Mouse (Mus musculus): ENCODE measurements around the gene Fry. TPM values are rescaled to one million over a fixed set of nuclear protein-coding genes. Genes with fewer than 3 reads are reported as not detected.

Gene Fry
- polyA plus RNA-seq, 1 experiment: 2.1 TPM

GRCm38 (mm10) chr5:150178194-150178801 lies 59.9 kb downstream of the Fry start:
- no peaks in the 10 kb centered on the region for H3K36me3 ChIP-seq (ENCODE audit: control insufficient read depth, insufficient read depth)
- TF ChIP-seq TCF12 (IDR thresholded peaks at IDR 0.05; ENCODE audit: insufficient read depth, poor library complexity, severe bottlenecking) (no peak), USF1 (IDR thresholded peaks at IDR 0.05; ENCODE audit: low read depth) (no peak), POLR2AphosphoS2 (IDR thresholded peaks at IDR 0.05; ENCODE audit: insufficient read length, low read depth) (no peak), POLR2A (IDR thresholded peaks at IDR 0.05; ENCODE audit: insufficient read length, low read depth) (no peak), E2F4 (IDR thresholded peaks at IDR 0.05; ENCODE audit: insufficient read depth) (no peak), REST (IDR thresholded peaks at IDR 0.05; ENCODE audit: insufficient read depth, insufficient read length) (no peak), MYOD1 (IDR thresholded peaks at IDR 0.05; ENCODE audit: control insufficient read depth in 1 of 3, insufficient read length in 2 of 3, low read depth in 2 of 3) (no peak)
- no peak overlapping the region for H3K4me3 ChIP-seq
- H3K79me2 ChIP-seq (ENCODE audit: control insufficient read depth, insufficient read depth): no peaks in the 10 kb centered on the region
- H3ac ChIP-seq (ENCODE audit: control insufficient read depth, insufficient read length): no peak overlapping the region
- no peak overlapping the region for H3K4me2 ChIP-seq (ENCODE audit: low read depth)
- H3K27me3 ChIP-seq (ENCODE audit: control insufficient read depth, insufficient read depth, insufficient read length): no peaks in the 10 kb centered on the region

GRCm38 (mm10) chr5:150180985-150181607 lies 62.7 kb downstream of the Fry start:
- no peaks in the 10 kb centered on the region for H3K36me3 ChIP-seq (ENCODE audit: control insufficient read depth, insufficient read depth)
- no peaks in the 10 kb centered on the region for H3K79me2 ChIP-seq (ENCODE audit: control insufficient read depth, insufficient read depth)
- H3ac ChIP-seq (ENCODE audit: control insufficient read depth, insufficient read length): no peak overlapping the region
- no peaks in the 10 kb centered on the region for H3K27me3 ChIP-seq (ENCODE audit: control insufficient read depth, insufficient read depth, insufficient read length)
- H3K4me2 ChIP-seq (ENCODE audit: low read depth): no peak overlapping the region
- TF ChIP-seq POLR2A (IDR thresholded peaks at IDR 0.05; ENCODE audit: insufficient read length, low read depth) (no peak), E2F4 (IDR thresholded peaks at IDR 0.05; ENCODE audit: insufficient read depth) (no peak), TCF3 (IDR thresholded peaks at IDR 0.05; ENCODE audit: insufficient read length, low read depth) (no peak), POLR2AphosphoS2 (IDR thresholded peaks at IDR 0.05; ENCODE audit: insufficient read length, low read depth) (no peak), REST (IDR thresholded peaks at IDR 0.05; ENCODE audit: insufficient read depth, insufficient read length) (no peak), SRF (IDR thresholded peaks at IDR 0.05; ENCODE audit: control insufficient read depth, insufficient read length, low read depth) (no peak), MYOG (IDR thresholded peaks at IDR 0.05; ENCODE audit: control insufficient read depth in 1 of 3, insufficient read depth in 1 of 3, insufficient read length in 2 of 3, low read depth in 2 of 3) (no peak), USF1 (IDR thresholded peaks at IDR 0.05; ENCODE audit: low read depth) (no peak), TCF12 (IDR thresholded peaks at IDR 0.05; ENCODE audit: insufficient read depth, poor library complexity, severe bottlenecking) (no peak), CEBPB (IDR thresholded peaks at IDR 0.05; ENCODE audit: insufficient read depth, poor library complexity, severe bottlenecking) (no peak), MYOD1 (IDR thresholded peaks at IDR 0.05; ENCODE audit: control insufficient read depth in 1 of 3, insufficient read length in 2 of 3, low read depth in 2 of 3) (no peak), MAX (IDR thresholded peaks at IDR 0.05; ENCODE audit: low read depth) (no peak)
- no peak overlapping the region for H3K4me3 ChIP-seq

GRCm38 (mm10) chr5:150184959-150185358 lies 66.5 kb downstream of the Fry start:
- no peaks in the 10 kb centered on the region for H3K36me3 ChIP-seq (ENCODE audit: control insufficient read depth, insufficient read depth)
- H3K4me3 ChIP-seq: no peak overlapping the region
- no peak overlapping the region for H3ac ChIP-seq (ENCODE audit: control insufficient read depth, insufficient read length)
- H3K4me2 ChIP-seq (ENCODE audit: low read depth): no peak overlapping the region
- no peaks in the 10 kb centered on the region for H3K79me2 ChIP-seq (ENCODE audit: control insufficient read depth, insufficient read depth)
- H3K27me3 ChIP-seq (ENCODE audit: control insufficient read depth, insufficient read depth, insufficient read length): no peaks in the 10 kb centered on the region
- TF ChIP-seq POLR2A (IDR thresholded peaks at IDR 0.05; ENCODE audit: insufficient read length, low read depth): no peak
- TF ChIP-seq TCF12 (IDR thresholded peaks at IDR 0.05; ENCODE audit: insufficient read depth, poor library complexity, severe bottlenecking): no peak
- TF ChIP-seq SRF (IDR thresholded peaks at IDR 0.05; ENCODE audit: control insufficient read depth, insufficient read length, low read depth): no peak
- TF ChIP-seq MAX (IDR thresholded peaks at IDR 0.05; ENCODE audit: low read depth): no peak

GRCm38 (mm10) chr5:150186121-150186520 lies 67.7 kb downstream of the Fry start:
- TF ChIP-seq SRF (IDR thresholded peaks at IDR 0.05; ENCODE audit: control insufficient read depth, insufficient read length, low read depth) (no peak), TCF3 (IDR thresholded peaks at IDR 0.05; ENCODE audit: insufficient read length, low read depth) (no peak), POLR2AphosphoS2 (IDR thresholded peaks at IDR 0.05; ENCODE audit: insufficient read length, low read depth) (no peak), MYOD1 (IDR thresholded peaks at IDR 0.05; ENCODE audit: control insufficient read depth in 1 of 3, insufficient read length in 2 of 3, low read depth in 2 of 3) (no peak), REST (IDR thresholded peaks at IDR 0.05; ENCODE audit: insufficient read depth, insufficient read length) (no peak), POLR2A (IDR thresholded peaks at IDR 0.05; ENCODE audit: insufficient read length, low read depth) (no peak), CEBPB (IDR thresholded peaks at IDR 0.05; ENCODE audit: insufficient read depth, poor library complexity, severe bottlenecking) (no peak), TCF12 (IDR thresholded peaks at IDR 0.05; ENCODE audit: insufficient read depth, poor library complexity, severe bottlenecking) (no peak), USF1 (IDR thresholded peaks at IDR 0.05; ENCODE audit: low read depth) (no peak), MAX (IDR thresholded peaks at IDR 0.05; ENCODE audit: low read depth) (no peak), MYOG (IDR thresholded peaks at IDR 0.05; ENCODE audit: control insufficient read depth in 1 of 3, insufficient read depth in 1 of 3, insufficient read length in 2 of 3, low read depth in 2 of 3) (no peak), E2F4 (IDR thresholded peaks at IDR 0.05; ENCODE audit: insufficient read depth) (no peak)
- H3K4me3 ChIP-seq: no peak overlapping the region
- H3K27me3 ChIP-seq (ENCODE audit: control insufficient read depth, insufficient read depth, insufficient read length): no peaks in the 10 kb centered on the region
- H3K36me3 ChIP-seq (ENCODE audit: control insufficient read depth, insufficient read depth): no peaks in the 10 kb centered on the region
- H3K4me2 ChIP-seq (ENCODE audit: low read depth): no peak overlapping the region
- H3K79me2 ChIP-seq (ENCODE audit: control insufficient read depth, insufficient read depth): no peaks in the 10 kb centered on the region
- H3ac ChIP-seq (ENCODE audit: control insufficient read depth, insufficient read length): no peak overlapping the region

GRCm38 (mm10) chr5:150186676-150187075 lies 68.2 kb downstream of the Fry start:
- no peaks in the 10 kb centered on the region for H3K27me3 ChIP-seq (ENCODE audit: control insufficient read depth, insufficient read depth, insufficient read length)
- TF ChIP-seq CEBPB (IDR thresholded peaks at IDR 0.05; ENCODE audit: insufficient read depth, poor library complexity, severe bottlenecking): no peak
- no peak for TF ChIP-seq POLR2AphosphoS2 (IDR thresholded peaks at IDR 0.05; ENCODE audit: insufficient read length, low read depth)
- TF ChIP-seq SRF (IDR thresholded peaks at IDR 0.05; ENCODE audit: control insufficient read depth, insufficient read length, low read depth): no peak
- no peak for TF ChIP-seq MYOD1 (IDR thresholded peaks at IDR 0.05; ENCODE audit: control insufficient read depth in 1 of 3, insufficient read length in 2 of 3, low read depth in 2 of 3)
- TF ChIP-seq REST (IDR thresholded peaks at IDR 0.05; ENCODE audit: insufficient read depth, insufficient read length): no peak
- no peak for TF ChIP-seq TCF3 (IDR thresholded peaks at IDR 0.05; ENCODE audit: insufficient read length, low read depth)
- TF ChIP-seq TCF12 (IDR thresholded peaks at IDR 0.05; ENCODE audit: insufficient read depth, poor library complexity, severe bottlenecking): no peak
- TF ChIP-seq MYOG (IDR thresholded peaks at IDR 0.05; ENCODE audit: control insufficient read depth in 1 of 3, insufficient read depth in 1 of 3, insufficient read length in 2 of 3, low read depth in 2 of 3): no peak
- TF ChIP-seq POLR2A (IDR thresholded peaks at IDR 0.05; ENCODE audit: insufficient read length, low read depth): no peak
- H3K4me2 ChIP-seq (ENCODE audit: low read depth): no peak overlapping the region
- no peak overlapping the region for H3K4me3 ChIP-seq
- no peak overlapping the region for H3ac ChIP-seq (ENCODE audit: control insufficient read depth, insufficient read length)
- H3K36me3 ChIP-seq (ENCODE audit: control insufficient read depth, insufficient read depth): no peaks in the 10 kb centered on the region
- no peaks in the 10 kb centered on the region for H3K79me2 ChIP-seq (ENCODE audit: control insufficient read depth, insufficient read depth)
